Mouse (Mus musculus) liver, embryonic 11.5 days (tissue): ENCODE measurements around the gene Slc39a10. TPM values are rescaled to one million over a fixed set of nuclear protein-coding genes. Genes with fewer than 3 reads are reported as not detected.

ENCODE experiments used
- ATAC-seq: fragments of 200-750 bp; cut with Nextera tagmentation; replicated peaks from 2 replicates; pipeline ENCODE4 v1.8.0; 2017; ENCODE audit warnings: moderate number of reproducible peaks, mild to moderate bottlenecking, moderate TSS enrichment, moderate library complexity; ENCODE audit not compliant: low FRiP score
- DNase-seq: peaks from one replicate; pipeline ENCODE4 v3.0.0-alpha.2; 2017; ENCODE audit warnings: low spot score
- H3K27ac ChIP-seq: fragments of 300-500 bp; sonication (generic); 2 replicates; pipeline ENCODE4 v1.5.1; 2014; ENCODE audit warnings: mild to moderate bottlenecking, low read depth, low read length, control low read depth
- H3K27me3 ChIP-seq: fragments of 300-500 bp; sonication (generic); replicated peaks from 2 replicates; pipeline ENCODE4 v1.6.1; 2014; ENCODE audit warnings: low read length, mixed read lengths; ENCODE audit not compliant: control insufficient read depth, insufficient read depth
- H3K36me3 ChIP-seq: fragments of 300-500 bp; sonication (generic); 2 replicates; pipeline ENCODE4 v1.6.1; 2014; ENCODE audit warnings: mild to moderate bottlenecking, low read length, moderate library complexity, mixed read lengths; ENCODE audit not compliant: control insufficient read depth, insufficient read depth
- H3K4me1 ChIP-seq: fragments of 300-500 bp; sonication (generic); replicated peaks from 2 replicates; pipeline ENCODE4 v1.6.1; 2014; ENCODE audit warnings: low read length, mixed read lengths; ENCODE audit not compliant: control insufficient read depth, insufficient read depth
- H3K4me2 ChIP-seq: fragments of 300-500 bp; sonication (generic); 2 replicates; pipeline ENCODE4 v1.6.1; 2014; ENCODE audit warnings: mild to moderate bottlenecking, control low read depth, moderate library complexity
- H3K4me3 ChIP-seq: fragments of 300-500 bp; sonication (generic); 2 replicates; pipeline ENCODE4 v1.5.1; 2014; ENCODE audit warnings: low read depth, low read length, control low read depth
- H3K9ac ChIP-seq: fragments of 300-500 bp; sonication (generic); 2 replicates; pipeline ENCODE4 v1.6.1; 2014; ENCODE audit warnings: low read depth, low read length, control low read depth
- H3K9me3 ChIP-seq: fragments of 300-500 bp; sonication (generic); 2 replicates; pipeline ENCODE4 v1.6.1; 2016; ENCODE audit warnings: low read length, inconsistent platforms, mixed read lengths; ENCODE audit not compliant: control insufficient read depth
- WGBS: fragments of 180-500 bp; shearing (Covaris S2); extraction: QIAGEN DNeasy Blood & Tissue Kit; methylation state at CpG from one replicate; pipeline ENCODE4 v1.1.7; 2014; 5-methylcytosine and 5-hydroxymethylcytosine counted together
- polyA plus RNA-seq: library from polyadenylated mRNA; unstranded; fragments of >200 nt; fragmentation: Nextera tagmentation; extraction: Ambion mirVana; gene quantifications from 2 replicates; pipeline ENCODE4 v1.2.1, GENCODE M21; 2014

Slc39a10 gene
- polyA plus RNA-seq, 1 experiment from 2014 or later: 21.9 TPM

DNA sequence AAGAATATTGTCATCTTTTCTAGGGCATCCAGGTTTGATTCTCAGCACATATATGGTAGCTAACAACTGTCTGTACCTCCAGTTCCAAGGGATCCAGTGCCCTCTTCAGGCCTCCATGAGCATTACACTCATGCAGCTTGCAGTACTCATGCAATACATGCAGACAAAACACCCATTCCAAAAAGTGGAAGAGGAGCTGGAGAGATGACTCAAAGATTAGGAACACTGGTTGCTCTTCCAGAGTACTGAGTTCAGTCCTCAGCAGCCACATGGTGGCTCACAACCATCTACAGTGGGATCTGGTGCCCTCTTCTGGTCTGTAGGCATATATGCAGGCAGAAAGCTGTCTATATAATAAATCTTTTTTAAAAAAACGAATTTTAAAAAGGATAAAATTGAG, 21.7 kb upstream of the Slc39a10 start:
- no peak overlapping the region for H3K4me2 ChIP-seq
- no peaks in the 10 kb centered on the region for H3K4me1 ChIP-seq
- H3K27me3 ChIP-seq: no peaks in the 10 kb centered on the region
- H3K36me3 ChIP-seq: no peaks in the 10 kb centered on the region
- no peak overlapping the region for H3K9ac ChIP-seq
- DNase-seq (no peak), ATAC-seq (no peak)
- H3K9me3 ChIP-seq: peaks cover 3% of the 10 kb centered on the region; the same call in 1 of the 2 replicates
- no peak overlapping the region for H3K4me3 ChIP-seq
- H3K27ac ChIP-seq: no peak overlapping the region
- 38% methylated on average over 1 of the region's 1 CpGs for whole genome bisulfite sequencing

DNA sequence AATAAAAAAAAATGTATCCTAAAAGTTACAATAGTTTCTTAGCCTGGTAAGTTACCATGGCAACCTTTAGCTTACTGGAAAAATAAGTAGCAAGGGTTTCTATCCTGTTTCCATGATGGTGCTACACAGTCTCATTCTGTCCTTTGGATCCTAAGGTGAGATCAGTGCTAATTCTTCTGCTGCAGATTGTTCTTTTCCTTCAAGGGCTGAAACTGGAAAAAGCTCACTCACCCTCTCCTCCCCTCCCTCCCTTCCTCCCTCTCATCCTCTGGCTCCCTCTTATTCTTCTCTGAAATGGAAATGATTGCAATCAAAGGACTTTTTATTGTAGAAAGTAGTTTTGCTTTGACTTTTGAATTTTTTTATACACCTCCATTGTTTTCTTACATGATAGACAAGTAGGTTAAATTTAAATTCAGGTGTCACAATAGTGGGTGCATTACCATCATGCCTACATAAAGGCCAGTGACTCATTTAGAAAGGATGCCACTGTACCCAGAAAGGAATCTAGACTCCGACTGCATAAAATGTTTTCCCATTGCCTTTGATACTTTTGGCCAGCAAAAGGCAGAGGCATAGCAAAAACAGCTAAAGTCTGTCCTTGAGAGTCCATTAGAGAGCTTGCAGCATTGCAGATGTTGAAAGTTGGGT, 20.0 kb upstream of the Slc39a10 start:
- Histone ChIP-seq H3K4me1 (no peaks in the 10 kb centered on the region; the same call in 1 of the 2 replicates), H3K4me3 (no peak overlapping the region), H3K27me3 (no peaks in the 10 kb centered on the region), H3K4me2 (no peak overlapping the region), H3K27ac (no peak overlapping the region), H3K9ac (no peak overlapping the region), H3K9me3 (peaks cover 3% of the 10 kb centered on the region; the same call in 1 of the 2 replicates), H3K36me3 (no peaks in the 10 kb centered on the region)
- ATAC-seq: no peak
- WGBS: 85% methylated on average over 1 of the region's 1 CpGs
- DNase-seq: no peak

DNA sequence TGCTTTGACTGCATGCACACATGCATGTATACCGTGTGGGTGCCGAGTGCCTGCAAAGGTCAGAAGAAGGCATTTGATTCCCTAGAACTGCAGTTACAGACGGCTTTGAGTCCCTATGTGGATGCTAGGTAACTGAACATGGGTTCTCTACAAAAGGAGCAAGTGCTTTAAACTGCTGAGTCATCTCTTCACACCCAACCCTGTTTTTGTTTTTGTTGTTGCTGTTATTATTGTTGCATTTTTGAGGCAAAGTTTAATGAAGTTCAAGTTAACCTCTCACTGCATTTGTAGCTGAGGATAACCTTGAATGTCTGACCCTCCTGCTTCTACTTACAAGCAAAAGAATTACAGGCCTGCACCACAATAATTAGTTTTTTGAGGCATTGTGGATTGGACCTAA, 17.5 kb upstream of the Slc39a10 start:
- no peak for ATAC-seq
- H3K27ac ChIP-seq: no peak overlapping the region
- peaks cover 3% of the 10 kb centered on the region; the same call in 1 of the 2 replicates for H3K9me3 ChIP-seq
- H3K9ac ChIP-seq: no peak overlapping the region
- H3K4me1 ChIP-seq: no peaks in the 10 kb centered on the region; the same call in 1 of the 2 replicates
- no peak overlapping the region for H3K4me3 ChIP-seq
- H3K36me3 ChIP-seq: no peaks in the 10 kb centered on the region
- 81% methylated on average over 3 of the region's 3 CpGs for WGBS
- no peaks in the 10 kb centered on the region for H3K27me3 ChIP-seq
- DNase-seq: no peak
- no peak overlapping the region for H3K4me2 ChIP-seq

DNA sequence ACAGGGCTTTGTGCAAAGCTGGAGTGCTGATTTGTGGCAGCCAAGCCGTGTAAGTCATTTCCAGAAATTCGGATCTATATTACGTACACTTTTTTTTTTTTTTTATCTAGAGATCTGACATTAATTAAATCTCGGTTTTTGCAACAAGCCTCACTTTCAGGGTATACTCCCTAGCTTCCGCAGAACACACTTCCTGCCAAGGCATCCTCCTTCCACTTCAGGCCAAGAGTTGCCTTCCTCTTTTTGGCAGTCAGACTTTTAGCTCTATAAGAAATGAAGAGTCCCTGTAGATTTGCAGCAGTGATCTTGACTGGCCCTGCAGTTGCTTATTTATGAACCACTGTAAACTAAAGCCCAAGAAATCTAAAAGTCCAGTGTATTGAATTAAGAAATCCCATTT, 13.1 kb upstream of the Slc39a10 start:
- Histone ChIP-seq H3K4me1 (no peaks in the 10 kb centered on the region; the same call in 1 of the 2 replicates), H3K9ac (no peak overlapping the region), H3K4me2 (no peak overlapping the region), H3K27ac (no peak overlapping the region), H3K9me3 (no peaks in the 10 kb centered on the region), H3K27me3 (no peaks in the 10 kb centered on the region), H3K4me3 (no peak overlapping the region), H3K36me3 (no peaks in the 10 kb centered on the region)
- ATAC-seq: no peak
- DNase-seq: no peak
- 53% methylated on average over 5 of the region's 5 CpGs for WGBS

DNA sequence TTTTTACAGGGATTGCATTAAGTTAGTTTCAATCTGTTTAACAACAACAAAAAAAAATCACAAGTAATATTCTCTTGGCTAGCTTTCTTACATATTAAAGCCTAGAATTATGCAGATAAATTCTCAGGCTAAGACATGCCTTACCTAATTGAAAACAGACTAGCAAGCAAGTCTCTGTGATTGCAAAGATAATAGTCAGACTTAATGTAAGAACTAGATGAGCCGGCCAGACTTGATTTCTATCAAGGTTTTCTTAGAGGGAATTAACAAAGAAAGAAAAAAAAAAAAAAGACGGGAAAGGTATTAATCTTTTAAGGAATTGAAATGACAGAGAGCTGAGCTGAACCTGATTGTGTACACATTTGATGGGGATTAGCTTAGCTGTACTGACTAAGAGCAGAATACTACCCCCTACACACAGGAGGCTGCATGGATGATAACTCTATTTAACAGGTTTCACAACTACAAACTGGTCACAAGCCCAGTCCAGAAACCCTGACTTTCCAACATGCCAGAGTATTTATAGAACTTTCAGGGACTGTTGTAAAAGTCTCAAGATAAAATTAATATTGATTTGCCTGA, 9.5 kb upstream of the Slc39a10 start:
- Histone ChIP-seq H3K4me1 (no peaks in the 10 kb centered on the region), H3K4me3 (no peak overlapping the region), H3K9me3 (no peaks in the 10 kb centered on the region), H3K9ac (no peak overlapping the region), H3K4me2 (no peak overlapping the region), H3K36me3 (no peaks in the 10 kb centered on the region), H3K27me3 (no peaks in the 10 kb centered on the region), H3K27ac (no peak overlapping the region)
- 55% methylated on average over 2 of the region's 2 CpGs for WGBS
- ATAC-seq (no peak), DNase-seq (no peak)

DNA sequence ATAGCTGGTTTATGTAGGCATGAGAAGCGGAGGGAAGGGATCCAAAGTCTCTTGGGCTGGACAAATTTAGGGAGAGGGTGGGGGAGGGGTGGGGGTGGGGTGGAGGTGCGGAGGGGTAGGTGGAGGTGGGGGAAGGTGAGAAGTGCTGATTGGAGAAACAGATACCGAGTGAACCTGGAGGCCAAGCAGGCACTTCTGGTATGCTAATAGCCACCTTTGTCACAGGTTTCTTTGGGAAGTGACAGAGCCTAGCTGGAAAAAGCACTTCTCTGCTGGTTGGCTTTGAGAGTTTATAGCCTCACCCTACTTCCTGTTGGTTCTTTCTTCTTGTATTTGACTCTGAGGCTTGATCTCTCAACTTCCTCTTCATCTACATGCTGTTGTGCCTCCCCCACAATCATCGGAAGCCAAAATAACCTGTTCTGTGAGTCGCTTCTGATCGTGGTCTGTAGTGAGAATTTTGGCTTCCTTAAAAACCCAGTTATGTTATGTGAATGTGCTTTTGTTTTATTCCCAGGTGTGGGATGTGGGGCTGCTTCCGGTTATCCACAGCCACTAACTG, 1.7 kb upstream of the Slc39a10 start:
- Histone ChIP-seq H3K4me3 (no peak overlapping the region), H3K9me3 (no peaks in the 10 kb centered on the region), H3K36me3 (no peaks in the 10 kb centered on the region), H3K9ac (no peak overlapping the region), H3K27ac (no peak overlapping the region), H3K4me1 (no peaks in the 10 kb centered on the region), H3K4me2 (no peak overlapping the region), H3K27me3 (no peaks in the 10 kb centered on the region)
- WGBS: 15% methylated on average over 7 of the region's 7 CpGs
- ATAC-seq: no peak
- DNase-seq: no peak

DNA sequence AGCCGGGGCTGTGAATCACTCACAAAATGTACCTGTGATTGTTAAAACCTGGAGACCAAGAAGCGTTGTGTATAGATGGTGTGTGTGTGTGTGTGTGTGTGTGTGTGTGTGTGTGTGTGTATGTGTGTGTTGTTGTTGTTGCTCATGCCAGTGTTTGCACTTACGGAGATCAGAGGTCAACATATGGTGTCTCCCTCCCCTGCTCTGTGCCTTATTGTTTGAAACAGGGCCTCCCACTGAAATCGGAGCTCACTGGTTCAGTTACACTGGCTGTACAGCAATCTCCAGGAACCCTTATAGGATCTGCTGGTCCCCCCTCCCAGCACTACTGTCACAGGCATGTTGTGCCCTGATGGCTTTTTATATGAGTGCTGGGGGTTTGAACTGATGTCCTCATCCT, 3.9 kb downstream of the Slc39a10 start:
- DNase-seq (no peak), ATAC-seq (no peak)
- Histone ChIP-seq H3K4me1 (no peaks in the 10 kb centered on the region; the same call in 1 of the 2 replicates), H3K27me3 (no peaks in the 10 kb centered on the region), H3K9ac (no peak overlapping the region), H3K27ac (no peak overlapping the region), H3K4me2 (no peak overlapping the region), H3K9me3 (no peaks in the 10 kb centered on the region), H3K36me3 (no peaks in the 10 kb centered on the region), H3K4me3 (no peak overlapping the region)
- WGBS: 41% methylated on average over 4 of the region's 4 CpGs

DNA sequence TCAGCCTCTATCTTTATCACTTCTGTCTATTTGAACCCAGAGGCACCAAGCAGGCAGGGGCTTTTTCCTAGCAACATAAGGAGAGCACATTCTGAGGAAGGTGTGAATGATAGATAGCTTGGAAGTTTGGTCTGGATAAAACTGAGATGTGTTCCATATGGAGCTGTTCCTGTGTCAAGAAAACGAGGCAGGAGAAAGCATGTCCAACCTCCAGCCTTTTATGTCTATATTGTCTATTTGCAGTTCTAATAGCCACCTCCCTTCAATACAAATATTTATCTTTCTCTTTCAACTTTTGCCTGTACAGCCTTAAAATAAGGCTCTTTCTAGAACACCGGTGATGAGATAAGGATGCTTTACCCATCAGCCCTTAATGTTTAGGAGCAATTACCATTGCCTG, 4.3 kb downstream of the Slc39a10 start:
- H3K4me2 ChIP-seq: no peak overlapping the region
- no peaks in the 10 kb centered on the region for H3K36me3 ChIP-seq
- H3K4me1 ChIP-seq: no peaks in the 10 kb centered on the region; the same call in 1 of the 2 replicates
- H3K9ac ChIP-seq: no peak overlapping the region
- no peak for DNase-seq
- H3K27ac ChIP-seq: no peak overlapping the region
- 27% methylated on average over 2 of the region's 2 CpGs for WGBS
- H3K27me3 ChIP-seq: no peaks in the 10 kb centered on the region
- H3K4me3 ChIP-seq: no peak overlapping the region
- H3K9me3 ChIP-seq: no peaks in the 10 kb centered on the region
- no peak for ATAC-seq

DNA sequence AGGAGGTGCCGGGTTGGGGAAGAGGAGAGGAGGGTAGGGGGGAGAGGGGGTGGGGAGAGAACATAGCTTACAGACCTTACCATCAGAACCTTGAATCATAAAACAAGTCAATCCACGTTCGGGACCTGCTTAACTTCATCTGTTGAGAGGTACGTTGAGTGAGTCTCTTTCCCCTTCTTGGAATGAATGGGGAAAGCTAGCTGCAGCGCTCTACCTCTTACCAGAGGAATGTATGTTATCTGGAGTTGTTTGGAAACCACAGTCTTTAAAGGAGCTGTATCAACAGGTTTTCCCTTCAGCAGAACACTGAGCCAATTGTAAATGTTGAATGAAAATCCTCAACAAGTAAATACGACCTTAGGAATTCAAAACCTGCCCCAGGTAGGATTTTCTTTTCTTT, 4.7 kb downstream of the Slc39a10 start:
- 24% methylated on average over 6 of the region's 6 CpGs for WGBS
- no peak overlapping the region for H3K27ac ChIP-seq
- H3K27me3 ChIP-seq: no peaks in the 10 kb centered on the region
- H3K36me3 ChIP-seq: no peaks in the 10 kb centered on the region
- H3K4me2 ChIP-seq: no peak overlapping the region
- no peak overlapping the region for H3K9ac ChIP-seq
- no peaks in the 10 kb centered on the region for H3K9me3 ChIP-seq
- H3K4me3 ChIP-seq: no peak overlapping the region
- no peaks in the 10 kb centered on the region; the same call in 1 of the 2 replicates for H3K4me1 ChIP-seq
- DNase-seq (no peak), ATAC-seq (no peak)
